Mouse (Mus musculus) hindbrain, embryonic 14.5 days (tissue): ENCODE results near the gene 4932438H23Rik. TPM values are rescaled to one million over a fixed set of nuclear protein-coding genes. Genes with fewer than 3 reads are reported as not detected.

ENCODE experiments used
- ATAC-seq: fragments of 200-750 bp; cut with Nextera tagmentation; 2 replicates; pipeline ENCODE4 v1.8.0; 2017; ENCODE audit warnings: moderate number of reproducible peaks, mild to moderate bottlenecking, moderate TSS enrichment, moderate library complexity; ENCODE audit not compliant: low FRiP score
- DNase-seq: peaks from one replicate; pipeline ENCODE4 v3.0.0-alpha.2; 2015; ENCODE audit warnings: low spot score
- H3K27ac ChIP-seq: fragments of 300-500 bp; sonication (generic); 2 replicates; pipeline ENCODE4 v1.5.1; 2014; ENCODE audit warnings: mild to moderate bottlenecking, moderate library complexity
- H3K27me3 ChIP-seq: fragments of 300-500 bp; sonication (generic); 2 replicates; pipeline ENCODE4 v1.6.1; 2014; ENCODE audit warnings: mild to moderate bottlenecking, low read length, mixed read lengths; ENCODE audit not compliant: control insufficient read depth, insufficient read depth
- H3K36me3 ChIP-seq: fragments of 300-500 bp; sonication (generic); replicated peaks from 2 replicates; pipeline ENCODE4 v1.6.1; 2014; ENCODE audit not compliant: control insufficient read depth, insufficient read depth
- H3K4me1 ChIP-seq: fragments of 300-500 bp; sonication (generic); replicated peaks from 2 replicates; pipeline ENCODE4 v1.6.1; 2014; ENCODE audit warnings: antibody characterized with exemption, low read length, mixed read lengths; ENCODE audit not compliant: control insufficient read depth, insufficient read depth
- H3K4me2 ChIP-seq: fragments of 300-500 bp; sonication (generic); replicated peaks from 2 replicates; pipeline ENCODE4 v1.6.1; 2014; ENCODE audit warnings: mild to moderate bottlenecking, moderate library complexity
- H3K4me3 ChIP-seq: fragments of 300-500 bp; sonication (generic); replicated peaks from 2 replicates; pipeline ENCODE4 v1.5.1; 2014; ENCODE audit warnings: mild to moderate bottlenecking, low read length
- H3K9ac ChIP-seq: fragments of 300-500 bp; sonication (generic); 2 replicates; pipeline ENCODE4 v1.6.1; 2014
- H3K9me3 ChIP-seq: fragments of 300-500 bp; sonication (generic); 2 replicates; pipeline ENCODE4 v1.6.1; 2016; ENCODE audit warnings: low read length; ENCODE audit not compliant: control insufficient read depth
- WGBS: fragments of 180-500 bp; shearing (Covaris S2); extraction: QIAGEN DNeasy Blood & Tissue Kit; methylation state at CpG from one replicate; pipeline ENCODE4 v1.1.7; 2014; 5-methylcytosine and 5-hydroxymethylcytosine counted together
- polyA plus RNA-seq: library from polyadenylated mRNA; unstranded; fragments of >200 nt; fragmentation: Nextera tagmentation; extraction: Ambion mirVana; gene quantifications from 2 replicates; pipeline ENCODE4 v1.2.1, GENCODE M21; 2014

The 4932438H23Rik gene
- polyA plus RNA-seq, result 0.76 and 1.5 TPM in 2 replicates

DNA sequence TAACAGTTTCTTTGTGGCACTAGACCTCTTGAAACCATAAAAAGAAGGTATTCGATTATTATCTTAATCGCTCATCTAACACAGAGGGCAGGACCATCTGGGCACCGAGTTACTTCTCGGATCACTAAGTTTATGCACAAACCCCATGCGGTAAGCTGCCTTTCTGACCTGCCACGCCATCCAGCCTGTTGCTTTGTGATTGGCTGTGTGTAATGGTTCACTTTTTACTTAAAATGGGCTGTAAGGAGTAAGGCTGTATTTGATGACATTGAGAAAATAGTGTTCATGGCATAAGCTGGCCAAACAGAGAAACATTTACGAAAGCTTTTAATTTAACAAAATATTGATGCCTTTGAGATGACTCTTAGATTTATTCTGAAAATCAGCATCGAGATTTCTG lies at the start of gene 4932438H23Rik:
Gene 4932438H23Rik (minus strand): TSS at position 101 of the 400 bp plus-strand sequence.
- H3K4me2 ChIP-seq, result no peak within 1 kb of the TSS
- ATAC-seq (no peak), DNase-seq (no peak)
- H3K4me1 ChIP-seq, result no peaks in the 10 kb centered on the region
- H3K9me3 ChIP-seq, result no peaks in the 10 kb centered on the region
- H3K27me3 ChIP-seq, result peaks cover 7% of the 10 kb centered on the region; the same call in 1 of the 2 replicates
- no peak within 1 kb of the TSS for H3K4me3 ChIP-seq
- no peak within 1 kb of the TSS for H3K27ac ChIP-seq
- H3K9ac ChIP-seq, result no peak within 1 kb of the TSS
- H3K36me3 ChIP-seq, result no peaks in the 10 kb centered on the region
- WGBS, result 88% methylated on average over 8 of the region's 8 CpGs

DNA sequence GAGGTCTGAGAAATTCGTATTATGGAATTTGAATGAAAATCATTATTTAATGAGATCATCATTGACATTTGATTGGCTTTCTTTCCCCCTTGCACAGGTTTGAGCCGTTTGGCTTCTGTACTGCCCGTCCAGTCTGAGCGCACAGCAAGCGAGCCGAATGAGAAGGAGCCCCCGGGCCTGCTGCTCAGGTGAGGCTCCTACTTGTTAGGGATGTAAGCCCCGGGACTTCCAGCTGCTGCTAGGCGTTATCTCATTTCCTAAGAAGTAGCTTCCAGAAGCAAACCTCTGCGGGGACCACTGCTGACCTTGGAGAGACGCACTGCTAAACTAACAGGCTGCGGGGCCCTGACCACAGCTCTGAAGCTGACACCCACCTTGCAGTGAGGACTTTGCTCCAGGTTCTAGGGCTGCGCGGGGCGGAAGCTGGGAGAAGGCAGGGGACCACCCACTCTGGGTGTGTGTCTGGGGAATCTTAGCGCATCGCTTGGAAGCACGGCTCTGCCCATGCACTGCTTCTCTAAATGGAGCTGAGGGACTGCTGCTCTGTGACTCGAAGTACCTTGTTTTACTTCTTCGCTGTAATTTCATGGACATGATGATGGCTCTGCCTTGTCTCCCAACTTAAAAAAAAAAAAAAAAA lies 46.2 kb upstream of the 4932438H23Rik start:
- Histone ChIP-seq H3K4me1 (peaks cover 3% of the 10 kb centered on the region), H3K36me3 (no peaks in the 10 kb centered on the region), H3K9ac (no peak overlapping the region), H3K27ac (no peak overlapping the region), H3K9me3 (peaks cover 18% of the 10 kb centered on the region), H3K27me3 (peaks cover 72% of the 10 kb centered on the region), H3K4me3 (no peak overlapping the region), H3K4me2 (no peak overlapping the region)
- DNase-seq (no peak), ATAC-seq (no peak)
- 24% methylated on average over 20 of the region's 20 CpGs for WGBS

DNA sequence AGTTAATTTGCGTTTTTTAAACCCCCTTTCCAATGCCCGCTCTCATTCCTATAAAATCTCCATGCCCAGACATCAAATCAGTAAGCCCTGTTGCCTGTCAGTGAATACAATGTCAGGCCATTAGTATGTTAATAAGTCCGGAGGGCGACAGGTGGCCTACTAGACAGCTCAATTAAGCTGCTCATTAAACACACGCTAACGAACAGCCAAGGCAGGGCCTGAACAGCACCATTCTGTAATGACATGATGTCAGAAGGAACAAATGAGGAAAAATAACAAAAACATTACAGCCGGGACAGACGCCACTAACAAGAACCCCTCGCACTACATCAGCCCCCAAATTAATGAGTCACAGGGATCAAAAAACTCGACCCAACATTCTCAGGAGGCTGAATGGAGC lies 45.5 kb upstream of the 4932438H23Rik start:
- Histone ChIP-seq H3K9ac (no peak overlapping the region), H3K4me1 (peaks cover 3% of the 10 kb centered on the region), H3K36me3 (no peaks in the 10 kb centered on the region), H3K27me3 (peaks cover 79% of the 10 kb centered on the region), H3K4me3 (no peak overlapping the region), H3K9me3 (peaks cover 18% of the 10 kb centered on the region), H3K4me2 (peak overlapping the region; percentile 13), H3K27ac (no peak overlapping the region)
- WGBS, result 2% methylated on average over 10 of the region's 10 CpGs
- DNase-seq (peak; percentile 61), ATAC-seq (peak; percentile 89)

DNA sequence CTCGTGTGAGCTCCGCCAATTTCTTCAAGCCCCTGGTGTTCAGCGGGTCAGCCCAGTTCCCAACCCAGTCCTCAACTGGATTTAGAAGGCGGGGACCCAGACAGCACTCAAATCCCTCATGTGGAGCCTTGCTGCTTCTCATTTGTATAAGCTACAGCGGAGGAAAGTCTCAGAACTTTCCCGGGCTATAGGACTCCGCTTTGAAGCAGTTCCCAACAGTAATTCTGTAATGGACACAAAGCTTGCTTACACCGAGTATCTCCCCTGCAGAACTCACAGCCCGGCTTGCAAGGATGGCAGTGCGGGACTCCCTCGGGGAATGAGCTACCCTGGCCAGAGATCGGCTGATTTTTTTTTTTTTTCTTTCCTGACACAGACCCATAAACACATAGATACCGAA lies 45.1 kb upstream of the 4932438H23Rik start:
- Histone ChIP-seq H3K4me2 (peak overlapping the region; percentile 13), H3K4me1 (peaks cover 3% of the 10 kb centered on the region), H3K4me3 (no peak overlapping the region), H3K27ac (no peak overlapping the region), H3K36me3 (no peaks in the 10 kb centered on the region), H3K9ac (no peak overlapping the region), H3K27me3 (peaks cover 83% of the 10 kb centered on the region), H3K9me3 (peaks cover 18% of the 10 kb centered on the region)
- 4% methylated on average over 13 of the region's 13 CpGs for WGBS
- no peak for DNase-seq
- peak; percentile 11; the same call in 1 of the 2 replicates for ATAC-seq

DNA sequence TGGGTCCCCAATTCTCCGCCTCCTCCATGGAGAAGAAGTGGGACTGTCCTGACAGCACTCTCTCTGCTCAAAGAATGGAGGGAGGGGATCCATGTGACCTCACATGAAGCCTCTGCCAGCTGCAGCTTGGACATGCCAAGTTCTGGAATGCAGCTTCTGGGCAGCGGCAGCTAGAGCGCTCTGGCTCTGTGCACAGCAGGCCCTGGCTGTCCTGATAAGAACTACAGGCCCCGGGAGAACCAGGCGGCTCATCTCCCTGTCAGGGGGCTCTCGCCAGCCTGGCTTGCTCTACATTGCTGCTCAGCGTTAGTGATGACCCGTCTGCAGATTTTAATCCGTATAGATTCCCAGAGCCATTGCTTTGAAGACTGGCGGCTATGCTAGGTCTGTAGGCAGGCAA lies 44.6 kb upstream of the 4932438H23Rik start:
- ATAC-seq, result peak; percentile 31; the same call in 1 of the 2 replicates
- H3K4me2 ChIP-seq, result 0 out of 2 replicates have a peak overlapping the region, but pooled peaks have one; percentile 13
- H3K9ac ChIP-seq, result no peak overlapping the region
- WGBS, result 14% methylated on average over 10 of the region's 10 CpGs
- H3K9me3 ChIP-seq, result peaks cover 17% of the 10 kb centered on the region
- no peak overlapping the region for H3K4me3 ChIP-seq
- H3K27me3 ChIP-seq, result peaks cover 89% of the 10 kb centered on the region
- no peaks in the 10 kb centered on the region for H3K36me3 ChIP-seq
- peaks cover 3% of the 10 kb centered on the region for H3K4me1 ChIP-seq
- H3K27ac ChIP-seq, result no peak overlapping the region
- DNase-seq, result no peak

DNA sequence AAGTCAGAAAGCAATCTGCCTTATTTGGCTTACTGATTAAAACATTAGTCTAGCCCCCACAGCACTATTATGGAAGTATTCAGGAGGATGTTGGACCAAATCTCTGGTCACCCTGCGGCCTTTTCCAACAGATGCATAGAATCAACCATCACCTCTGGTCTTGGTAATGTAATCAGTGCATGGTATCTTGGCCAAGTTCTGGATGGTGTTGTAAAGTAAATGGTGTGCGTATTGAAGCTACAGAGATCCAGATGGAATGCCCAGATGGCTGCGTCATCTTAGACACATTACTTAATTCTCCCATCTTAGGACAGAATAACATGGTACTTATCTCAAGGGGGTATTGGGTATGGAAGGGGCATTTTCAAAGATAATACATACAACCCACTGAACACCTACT lies 43.8 kb upstream of the 4932438H23Rik start:
- Histone ChIP-seq H3K4me3 (no peak overlapping the region), H3K9me3 (peaks cover 10% of the 10 kb centered on the region), H3K4me2 (no peak overlapping the region), H3K4me1 (peaks cover 3% of the 10 kb centered on the region), H3K9ac (no peak overlapping the region), H3K27me3 (peaks cover 91% of the 10 kb centered on the region), H3K36me3 (no peaks in the 10 kb centered on the region), H3K27ac (no peak overlapping the region)
- WGBS, result 95% methylated on average over 3 of the region's 3 CpGs
- DNase-seq (no peak), ATAC-seq (no peak)

DNA sequence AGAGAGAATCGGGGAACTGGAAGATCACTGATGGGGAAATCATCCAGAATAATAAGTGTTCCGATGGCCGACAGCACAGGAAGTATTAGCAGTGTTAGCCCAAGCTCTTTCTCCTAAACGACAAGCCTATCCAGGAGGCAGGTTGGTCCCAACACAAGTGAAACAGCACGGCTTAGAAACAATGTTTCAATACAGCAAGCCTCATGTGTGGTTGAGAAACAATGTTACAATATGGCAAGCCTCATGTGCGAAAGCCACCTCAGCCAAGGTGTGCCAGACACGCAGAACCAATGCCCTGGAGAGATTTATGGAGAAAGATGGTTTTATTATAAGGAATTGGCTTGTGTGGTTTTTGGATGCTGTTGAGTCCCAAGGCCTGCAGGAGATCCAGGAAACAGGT lies 43.2 kb upstream of the 4932438H23Rik start:
- Histone ChIP-seq H3K4me3 (no peak overlapping the region), H3K27ac (no peak overlapping the region), H3K27me3 (peaks cover 90% of the 10 kb centered on the region), H3K9me3 (peaks cover 7% of the 10 kb centered on the region; the same call in 1 of the 2 replicates), H3K4me2 (no peak overlapping the region), H3K9ac (no peak overlapping the region), H3K36me3 (no peaks in the 10 kb centered on the region), H3K4me1 (peaks cover 3% of the 10 kb centered on the region)
- no peak for ATAC-seq
- no peak for DNase-seq
- 94% methylated on average over 7 of the region's 7 CpGs for WGBS

DNA sequence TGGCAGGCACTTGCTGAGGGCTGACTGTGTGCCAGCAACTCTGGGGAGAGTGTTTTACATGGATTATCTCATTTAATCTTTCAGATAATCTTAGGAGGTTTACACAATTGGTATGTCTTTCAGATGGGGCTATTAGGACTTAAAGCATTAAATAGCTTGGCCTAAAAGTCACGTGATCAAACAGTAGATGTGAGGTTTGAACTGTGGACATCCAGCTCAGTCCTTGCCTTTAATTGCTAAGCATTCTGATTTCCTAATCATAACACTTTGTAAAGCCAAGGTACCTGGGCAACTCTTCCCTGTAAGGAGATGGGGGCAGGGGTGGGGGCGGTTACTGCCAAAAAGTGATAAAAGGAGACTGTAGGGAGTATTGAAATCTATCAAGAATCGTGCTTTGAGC lies 41.7 kb upstream of the 4932438H23Rik start:
- H3K9ac ChIP-seq, result no peak overlapping the region
- H3K9me3 ChIP-seq, result peaks cover 7% of the 10 kb centered on the region; the same call in 1 of the 2 replicates
- no peak overlapping the region for H3K4me2 ChIP-seq
- peaks cover 90% of the 10 kb centered on the region for H3K27me3 ChIP-seq
- no peak for ATAC-seq
- no peak for DNase-seq
- peaks cover 3% of the 10 kb centered on the region for H3K4me1 ChIP-seq
- no peaks in the 10 kb centered on the region for H3K36me3 ChIP-seq
- H3K4me3 ChIP-seq, result no peak overlapping the region
- 84% methylated on average over 3 of the region's 3 CpGs for WGBS
- no peak overlapping the region for H3K27ac ChIP-seq

DNA sequence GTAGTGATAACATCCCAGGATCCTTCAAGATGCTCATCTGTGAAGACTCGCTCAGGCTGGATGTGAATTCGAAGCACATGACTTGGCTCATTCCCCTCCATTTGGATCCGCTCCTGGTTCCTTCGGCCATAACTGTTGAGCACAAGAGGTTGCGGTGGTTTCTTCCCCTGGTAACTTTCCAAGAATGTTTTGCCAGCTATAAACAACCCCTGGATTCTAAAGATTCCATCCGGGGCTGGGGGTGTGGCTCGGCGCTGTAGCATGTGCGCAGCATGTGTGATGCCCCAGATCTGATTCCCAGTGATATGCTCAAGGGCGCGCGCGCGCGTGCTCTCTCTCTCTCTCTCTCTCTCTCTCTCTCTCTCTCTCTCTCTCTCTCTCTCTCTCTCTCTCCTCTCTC lies 35.0 kb upstream of the 4932438H23Rik start:
- H3K4me2 ChIP-seq, result no peak overlapping the region
- H3K27ac ChIP-seq, result no peak overlapping the region
- DNase-seq (no peak), ATAC-seq (no peak)
- no peak overlapping the region for H3K9ac ChIP-seq
- no peaks in the 10 kb centered on the region for H3K9me3 ChIP-seq
- no peaks in the 10 kb centered on the region for H3K4me1 ChIP-seq
- H3K27me3 ChIP-seq, result peaks cover 50% of the 10 kb centered on the region
- no peak overlapping the region for H3K4me3 ChIP-seq
- H3K36me3 ChIP-seq, result no peaks in the 10 kb centered on the region
- 96% methylated on average over 15 of the region's 15 CpGs for WGBS
